Mouse (Mus musculus): Measurements from ENCODE around the gene Nsun7. TPM values are rescaled to one million over a fixed set of nuclear protein-coding genes. Genes with fewer than 3 reads are reported as not detected.

The Nsun7 gene
- not detected for polyA plus RNA-seq (2014; fragmentation: Illumina TruSeq; extraction: RNeasy Lipid Tissue Mini Kit (QIAGEN cat#74804); ENCODE audit: low replicate concordance)

DNA sequence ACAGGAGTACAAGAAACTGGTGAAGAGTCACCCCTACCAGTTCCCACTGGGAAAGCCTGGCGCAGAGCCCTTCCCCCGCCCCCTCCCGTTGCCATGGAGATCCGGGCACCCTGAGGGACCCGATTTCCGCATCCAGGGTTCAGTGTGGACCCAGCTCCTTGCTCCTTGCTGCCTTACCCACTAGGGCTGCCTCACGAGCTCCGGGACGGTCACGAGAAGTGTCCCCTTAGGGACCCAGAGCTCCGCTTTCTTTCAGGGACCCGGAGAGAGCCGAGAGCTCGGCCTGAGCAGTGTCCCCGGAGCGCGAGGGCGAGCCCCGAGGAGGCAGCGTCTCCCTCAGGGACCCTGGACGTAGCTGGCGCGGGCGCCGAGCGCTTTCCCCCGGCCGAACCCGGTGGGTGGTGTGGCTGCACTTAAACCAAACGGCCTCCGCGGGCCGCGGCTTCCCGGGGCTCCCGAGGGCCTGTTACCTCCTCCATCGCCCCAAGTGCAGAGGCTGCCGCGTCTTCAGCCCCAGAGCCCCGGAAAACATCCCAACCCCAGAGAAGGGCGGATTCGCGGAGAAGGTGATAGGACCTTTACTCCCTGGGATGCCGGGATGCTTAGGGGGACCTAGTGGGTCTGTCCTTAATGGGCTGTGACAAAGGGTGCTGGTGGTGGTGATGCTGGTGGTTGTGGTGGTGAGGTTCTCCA, at the start of gene Nsun7:
Gene Nsun7 (plus strand): TSS at position 142 of the 693 bp plus-strand sequence.

Other genes with a start within 250 kb of the Nsun7 start
- gene Rbm47, start 86.8 kb upstream of the Nsun7 start, polyA plus RNA-seq (2014; fragmentation: Illumina TruSeq; extraction: RNeasy Lipid Tissue Mini Kit (QIAGEN cat#74804); ENCODE audit: low replicate concordance): 100 TPM